Mouse (Mus musculus): ENCODE data around the gene Stx12.

DNA sequence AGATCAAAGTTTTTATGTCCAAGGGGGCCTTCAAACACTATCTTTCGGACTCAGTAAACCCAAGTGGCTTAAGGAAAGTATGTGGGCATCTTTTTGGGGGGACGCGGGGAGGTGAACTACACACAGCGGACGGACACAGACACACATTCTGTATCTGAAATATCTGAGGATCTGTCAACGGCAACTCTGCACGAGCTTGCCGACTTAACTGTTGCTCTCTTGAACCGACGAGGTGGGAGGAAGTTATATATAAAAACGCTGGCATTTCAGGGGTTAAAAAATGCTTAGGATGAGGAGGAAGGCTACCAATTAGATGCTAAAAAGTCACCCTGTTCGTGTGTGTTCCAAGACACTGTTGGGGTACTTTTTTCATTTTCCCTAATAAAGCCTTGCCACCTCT, 37.2 kb upstream of the Stx12 start:
- TF ChIP-seq CTCF (IDR thresholded peaks at IDR 0.05; ENCODE audit: control insufficient read depth, insufficient read depth, low read length) (no peak), POLR2A (IDR thresholded peaks at IDR 0.05; ENCODE audit: borderline replicate concordance, control insufficient read depth, low read depth, low read length) (no peak)

All from bone marrow, adult 2 months (tissue).